Mouse (Mus musculus) stomach, embryonic 14.5 days (tissue): Measurements from ENCODE around the gene Ncbp3. TPM values are rescaled to one million over a fixed set of nuclear protein-coding genes. Genes with fewer than 3 reads are reported as not detected.

Experiments
- ATAC-seq: fragments of 200-750 bp; cut with Nextera tagmentation; 2 replicates; pipeline ENCODE4 v1.8.0; 2017; ENCODE audit warnings: low read depth, moderate TSS enrichment; ENCODE audit not compliant: insufficient number of reproducible peaks, insufficient read depth, low FRiP score
- H3K27ac ChIP-seq: fragments of 300-500 bp; sonication (generic); 2 replicates; pipeline ENCODE4 v1.5.1; 2014; ENCODE audit warnings: mild to moderate bottlenecking, low read length, moderate library complexity, mixed read lengths
- H3K27me3 ChIP-seq: fragments of 300-500 bp; sonication (generic); 2 replicates; pipeline ENCODE4 v1.6.1; 2014; ENCODE audit warnings: low read length, control low read depth, mixed read lengths; ENCODE audit not compliant: control insufficient read depth, insufficient read depth
- H3K36me3 ChIP-seq: fragments of 300-500 bp; sonication (generic); 2 replicates; pipeline ENCODE4 v1.6.1; 2014; ENCODE audit warnings: mild to moderate bottlenecking, control low read depth, low read length, moderate library complexity, mixed read lengths; ENCODE audit not compliant: control insufficient read depth, insufficient read depth
- H3K4me1 ChIP-seq: fragments of 300-500 bp; sonication (generic); 2 replicates; pipeline ENCODE4 v1.6.1; 2014; ENCODE audit warnings: low read length, control low read depth, mixed read lengths; ENCODE audit not compliant: control insufficient read depth, insufficient read depth
- H3K4me2 ChIP-seq: fragments of 300-500 bp; sonication (generic); replicated peaks from 2 replicates; pipeline ENCODE4 v1.6.1; 2014; ENCODE audit warnings: low read depth, low read length, control low read depth
- H3K4me3 ChIP-seq: fragments of 300-500 bp; sonication (generic); 2 replicates; pipeline ENCODE4 v1.5.1; 2014; ENCODE audit warnings: low read depth, low read length, control low read depth
- H3K9ac ChIP-seq: fragments of 300-500 bp; sonication (generic); replicated peaks from 2 replicates; pipeline ENCODE4 v1.6.1; 2014; ENCODE audit warnings: low read depth, mild to moderate bottlenecking, control low read depth, low read length, moderate library complexity, mixed read lengths
- H3K9me3 ChIP-seq: fragments of 300-500 bp; sonication (generic); 2 replicates; pipeline ENCODE4 v1.6.1; 2016; ENCODE audit warnings: low read depth, low read length, control low read depth; ENCODE audit not compliant: control insufficient read depth
- WGBS: fragments of 180-500 bp; shearing (Covaris S2); extraction: QIAGEN DNeasy Blood & Tissue Kit; methylation state at CpG from one replicate; pipeline ENCODE4 v1.1.7; 2014; 5-methylcytosine and 5-hydroxymethylcytosine counted together
- polyA plus RNA-seq: library from polyadenylated mRNA; unstranded; fragments of >200 nt; fragmentation: Nextera tagmentation; extraction: Ambion mirVana; gene quantifications from 2 replicates; pipeline ENCODE4 v1.2.1, GENCODE M21; 2014

The Ncbp3 gene
- polyA plus RNA-seq, 1 experiment from 2014 or later, result 13.6 TPM

DNA sequence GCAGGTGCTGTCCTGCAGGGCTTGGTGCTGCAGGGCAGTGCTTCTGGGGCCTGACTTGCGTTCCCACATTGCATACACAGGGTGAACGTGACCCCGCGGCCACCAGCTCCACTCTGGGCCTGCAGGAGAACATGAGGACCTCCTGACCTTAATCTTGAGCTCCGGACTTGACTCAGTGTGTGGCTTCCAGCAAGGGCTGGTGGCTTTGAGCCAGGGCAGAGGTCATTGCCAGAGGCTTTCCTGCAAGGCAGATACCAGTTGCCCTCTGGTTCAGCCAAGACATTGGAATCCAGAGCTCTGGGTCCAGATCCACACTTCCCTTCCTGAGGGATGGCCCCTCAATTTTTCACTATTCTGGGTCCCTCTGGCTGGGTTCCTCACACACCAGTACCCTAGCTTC, 33.6 kb upstream of the Ncbp3 start:
- 72% methylated on average over 5 of the region's 5 CpGs for WGBS
- Histone ChIP-seq H3K9me3 (no peaks in the 10 kb centered on the region), H3K27ac (no peak overlapping the region), H3K27me3 (no peaks in the 10 kb centered on the region), H3K4me1 (no peaks in the 10 kb centered on the region), H3K36me3 (no peaks in the 10 kb centered on the region), H3K9ac (no peak overlapping the region), H3K4me3 (no peak overlapping the region), H3K4me2 (no peak overlapping the region)
- ATAC-seq, result no peak

DNA sequence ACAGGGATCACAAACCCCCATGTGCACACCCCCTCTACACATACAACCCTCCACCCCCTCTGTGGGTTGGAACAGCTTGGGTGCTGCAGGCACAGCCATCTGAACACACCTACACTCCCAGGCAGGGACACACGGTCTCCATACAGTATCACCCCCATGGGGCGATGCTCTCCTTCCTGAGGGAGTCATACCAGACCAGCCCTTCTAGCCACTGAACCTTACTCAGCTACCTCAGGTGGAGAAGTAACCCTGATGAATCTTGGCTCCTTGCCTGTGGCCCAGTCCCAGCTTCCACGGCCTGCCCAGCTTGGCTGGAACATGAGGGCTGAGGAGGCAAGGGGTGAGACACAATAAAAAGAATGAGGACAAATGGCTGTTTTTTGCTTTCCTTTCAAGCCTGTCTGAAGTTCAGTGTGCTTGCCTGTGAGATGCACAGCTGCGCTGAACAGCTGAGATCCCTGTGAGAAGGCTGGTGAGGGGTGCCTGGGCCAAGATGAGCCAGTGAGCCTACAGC, 32.7 kb upstream of the Ncbp3 start:
- Histone ChIP-seq H3K4me1 (peaks cover 4% of the 10 kb centered on the region; the same call in 1 of the 2 replicates), H3K4me3 (no peak overlapping the region), H3K27ac (no peak overlapping the region), H3K27me3 (no peaks in the 10 kb centered on the region), H3K36me3 (no peaks in the 10 kb centered on the region), H3K9ac (no peak overlapping the region), H3K9me3 (no peaks in the 10 kb centered on the region), H3K4me2 (no peak overlapping the region)
- WGBS, result 77% methylated on average over 4 of the region's 4 CpGs
- ATAC-seq, result no peak

DNA sequence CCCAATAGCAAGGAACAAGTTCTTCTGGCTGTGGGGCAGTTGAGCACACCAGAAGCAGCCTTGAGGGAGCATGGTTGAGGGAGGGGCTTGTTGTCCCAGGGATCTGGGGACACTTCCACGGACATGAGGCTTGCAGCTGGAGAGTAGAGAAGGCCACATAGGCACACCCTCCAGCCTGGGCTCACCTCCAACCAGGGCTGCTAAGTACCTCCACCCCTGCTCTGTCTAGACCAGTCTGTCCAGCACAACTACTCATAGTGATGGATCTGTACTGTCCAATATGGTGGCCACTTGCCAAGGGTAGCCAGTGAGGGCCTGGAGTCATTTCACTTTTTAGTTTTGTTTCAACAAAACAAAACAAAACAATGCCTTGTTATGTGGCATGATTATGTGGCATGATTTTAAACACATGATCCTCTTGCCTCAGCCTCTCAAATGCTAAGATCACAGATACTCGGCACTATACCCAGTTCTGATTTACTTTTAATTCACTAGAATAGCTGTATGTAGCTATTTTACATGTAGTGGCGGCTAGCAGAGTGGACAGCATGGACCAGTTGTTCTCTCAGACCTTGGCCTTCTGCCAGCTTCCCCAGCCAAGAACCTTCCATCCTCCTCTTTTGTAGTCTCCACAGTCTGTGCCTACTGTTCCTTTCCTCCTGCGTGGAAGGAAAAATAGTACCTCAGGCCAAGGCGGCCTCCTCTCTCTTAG, 32.0 kb upstream of the Ncbp3 start:
- WGBS, result 60% methylated on average over 5 of the region's 5 CpGs

DNA sequence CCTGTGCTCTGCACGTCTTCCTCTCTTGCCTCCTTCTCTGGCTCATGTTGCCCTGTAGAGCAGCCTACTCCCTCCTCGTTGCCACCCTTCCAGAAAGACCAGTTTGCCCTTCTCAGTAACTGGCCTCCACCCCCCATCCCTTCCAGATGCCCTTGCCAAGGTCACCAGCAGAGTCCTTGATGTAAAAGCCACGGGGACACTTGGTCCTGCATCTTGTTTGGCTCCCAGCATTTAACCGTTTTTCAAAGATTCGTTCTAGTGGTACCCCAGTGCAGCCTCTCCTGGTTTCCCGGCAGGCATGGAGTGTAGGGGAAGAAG, 31.5 kb upstream of the Ncbp3 start:
- no peak overlapping the region for H3K27ac ChIP-seq
- H3K4me3 ChIP-seq, result no peak overlapping the region
- peaks cover 7% of the 10 kb centered on the region; the same call in 1 of the 2 replicates for H3K4me1 ChIP-seq
- H3K4me2 ChIP-seq, result no peak overlapping the region
- H3K36me3 ChIP-seq, result no peaks in the 10 kb centered on the region
- ATAC-seq, result no peak
- H3K9ac ChIP-seq, result no peak overlapping the region
- no peaks in the 10 kb centered on the region for H3K27me3 ChIP-seq
- 73% methylated on average over 6 of the region's 6 CpGs for WGBS
- H3K9me3 ChIP-seq, result no peaks in the 10 kb centered on the region

More for the DNA sequence above, 32.0 kb upstream of the Ncbp3 start:
- H3K4me2 ChIP-seq, result no peak overlapping the region
- H3K27me3 ChIP-seq, result no peaks in the 10 kb centered on the region
- H3K9me3 ChIP-seq, result no peaks in the 10 kb centered on the region
- H3K27ac ChIP-seq, result no peak overlapping the region
- H3K4me1 ChIP-seq, result peaks cover 7% of the 10 kb centered on the region; the same call in 1 of the 2 replicates
- no peaks in the 10 kb centered on the region for H3K36me3 ChIP-seq
- no peak for ATAC-seq
- H3K9ac ChIP-seq, result no peak overlapping the region
- H3K4me3 ChIP-seq, result no peak overlapping the region

DNA sequence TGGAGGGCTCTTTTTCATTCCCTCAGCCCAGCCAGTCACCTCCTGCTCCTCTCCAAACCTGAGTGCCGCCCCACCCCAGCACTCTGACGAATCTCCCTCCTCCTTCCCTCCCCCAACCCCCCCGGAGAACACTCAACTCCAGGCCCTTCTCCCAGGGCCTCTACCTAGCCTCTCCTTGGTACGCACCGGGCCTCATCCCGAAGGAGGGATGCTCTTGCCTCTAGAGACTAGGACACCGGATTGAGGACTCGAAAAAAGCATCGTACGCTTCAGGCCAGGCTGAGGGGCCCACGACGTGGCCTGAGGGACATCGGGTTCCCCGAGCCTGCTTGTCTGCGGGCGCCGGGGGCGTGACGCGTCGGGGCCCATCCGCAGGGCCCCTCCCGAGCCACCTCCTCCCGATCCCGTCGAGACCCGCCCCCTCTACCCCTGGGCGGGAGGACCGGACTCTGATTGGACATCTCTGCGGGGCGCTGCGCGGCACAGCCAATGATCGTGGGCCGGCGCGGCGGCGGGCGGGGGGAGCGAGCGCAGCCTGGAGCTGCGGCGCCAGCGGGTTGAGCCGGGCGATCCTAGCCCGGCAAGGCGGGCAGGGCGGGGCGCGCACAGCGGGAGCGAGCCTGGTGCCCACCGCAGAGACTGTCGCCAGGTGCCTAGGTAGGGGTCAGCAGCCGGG, 29.0 kb upstream of the Ncbp3 start, which contains the start of gene Camkk1:
Gene Camkk1, plus strand, starts transcription at position 538 of the 676 bp plus-strand sequence.
- H3K4me3 ChIP-seq, result peak within 1 kb of the TSS; percentile 61

DNA sequence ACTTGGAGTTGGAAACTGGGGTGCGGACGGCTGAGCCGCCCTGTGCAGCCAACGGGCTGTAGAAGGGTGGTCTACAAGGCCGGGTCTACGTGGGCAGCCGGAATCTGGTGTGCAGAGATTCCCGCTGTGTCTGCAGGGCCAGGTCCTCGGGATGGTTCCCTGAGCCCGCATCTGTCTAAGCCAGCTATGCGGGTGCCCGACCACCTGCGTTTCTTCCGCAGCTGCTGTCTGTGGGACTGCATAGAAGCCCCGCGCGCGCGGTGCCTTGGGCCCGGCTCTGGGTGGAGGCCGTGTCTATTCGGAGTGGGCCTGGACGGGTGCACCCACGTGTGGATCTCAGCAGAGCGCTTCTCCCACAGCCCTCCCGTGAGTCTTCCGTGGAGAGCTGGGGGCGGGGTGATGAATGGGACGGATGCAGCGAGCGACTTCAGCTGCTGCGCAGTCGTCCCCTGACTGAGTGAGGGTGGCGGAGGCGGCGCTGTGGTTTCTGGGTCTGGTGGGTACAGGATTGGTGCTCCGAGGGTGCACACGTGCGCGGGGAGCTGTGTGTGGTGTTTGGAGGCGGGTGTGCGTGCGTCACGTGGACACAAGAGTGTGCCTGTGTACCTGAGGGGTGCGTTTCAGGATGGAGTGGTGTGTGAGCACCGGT, 28.3 kb upstream of the Ncbp3 start:
- H3K4me3 ChIP-seq, result peak overlapping the region; percentile 61
- H3K27me3 ChIP-seq, result no peaks in the 10 kb centered on the region
- peak overlapping the region; percentile 39; the same call in 1 of the 2 replicates for H3K9ac ChIP-seq
- H3K4me2 ChIP-seq, result peak overlapping the region; percentile 98
- no peak overlapping the region for H3K27ac ChIP-seq
- no peaks in the 10 kb centered on the region for H3K9me3 ChIP-seq
- H3K36me3 ChIP-seq, result no peaks in the 10 kb centered on the region
- under 1% methylated on average over 46 of the region's 46 CpGs for WGBS
- peaks cover 15% of the 10 kb centered on the region; the same call in 1 of the 2 replicates for H3K4me1 ChIP-seq
- peak; percentile 15; the same call in 1 of the 2 replicates for ATAC-seq

More for the DNA sequence above, 29.0 kb upstream of the Ncbp3 start, which contains the start of gene Camkk1:
- H3K27me3 ChIP-seq, result no peaks in the 10 kb centered on the region
- H3K4me2 ChIP-seq, result peak within 1 kb of the TSS; percentile 98
- no peak within 1 kb of the TSS for H3K27ac ChIP-seq
- no peaks in the 10 kb centered on the region for H3K36me3 ChIP-seq
- no peaks in the 10 kb centered on the region for H3K9me3 ChIP-seq
- ATAC-seq, result peak; percentile 94
- peak within 1 kb of the TSS; percentile 39; the same call in 1 of the 2 replicates for H3K9ac ChIP-seq
- 1% methylated on average over 52 of the region's 57 CpGs for WGBS
- peaks cover 10% of the 10 kb centered on the region; the same call in 1 of the 2 replicates for H3K4me1 ChIP-seq

DNA sequence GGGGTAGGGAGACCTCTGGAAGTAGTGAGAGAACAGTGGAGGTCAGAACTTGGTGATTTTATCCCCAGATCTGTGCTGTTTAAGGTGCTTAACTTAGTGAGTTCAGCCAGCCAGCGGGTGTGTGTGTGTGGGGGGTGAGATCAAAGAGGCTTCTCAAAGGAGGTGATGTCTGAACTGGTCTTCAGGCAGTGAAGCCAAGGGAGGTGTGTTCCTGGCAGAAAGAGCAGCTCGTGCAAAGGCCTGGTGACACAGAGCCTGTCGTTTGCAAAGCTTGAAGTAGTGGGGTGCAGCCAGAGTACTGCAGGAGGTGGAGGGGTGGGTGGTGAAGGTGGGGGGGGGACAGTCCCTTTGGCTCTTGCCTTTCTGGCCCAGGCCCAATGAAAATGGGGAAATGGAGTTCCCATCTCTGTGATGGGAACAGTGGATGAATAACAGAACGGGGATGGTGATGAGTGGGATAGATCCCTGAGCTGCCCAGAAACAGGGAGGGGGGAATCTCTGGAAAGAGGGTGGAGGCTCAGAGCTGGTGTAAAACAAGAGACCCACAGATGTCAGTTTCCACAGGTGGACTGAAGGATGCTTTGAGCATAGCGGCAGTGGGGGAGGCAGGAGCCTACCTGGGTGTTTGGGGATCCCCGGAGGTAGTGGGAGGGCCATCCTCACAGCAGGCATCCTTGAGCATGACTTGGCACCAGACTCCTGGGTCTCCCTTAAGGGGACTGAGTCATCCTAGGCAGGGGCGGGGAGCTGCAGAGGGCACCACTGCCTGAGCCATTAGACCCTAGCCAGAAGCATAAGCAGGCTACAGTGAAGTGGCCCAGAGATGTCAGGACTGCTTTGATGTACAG, 26.4 kb upstream of the Ncbp3 start:
- H3K4me1 ChIP-seq, result peaks cover 21% of the 10 kb centered on the region; the same call in 1 of the 2 replicates
- no peak overlapping the region for H3K9ac ChIP-seq
- no peak overlapping the region for H3K4me3 ChIP-seq
- no peak for ATAC-seq
- H3K27ac ChIP-seq, result no peak overlapping the region
- H3K9me3 ChIP-seq, result no peaks in the 10 kb centered on the region
- no peak overlapping the region for H3K4me2 ChIP-seq
- H3K36me3 ChIP-seq, result no peaks in the 10 kb centered on the region
- H3K27me3 ChIP-seq, result no peaks in the 10 kb centered on the region
- 58% methylated on average over 7 of the region's 7 CpGs for WGBS
